9 mouse cellular contexts compared by ENCODE assay signal in the genomic region with DNA sequence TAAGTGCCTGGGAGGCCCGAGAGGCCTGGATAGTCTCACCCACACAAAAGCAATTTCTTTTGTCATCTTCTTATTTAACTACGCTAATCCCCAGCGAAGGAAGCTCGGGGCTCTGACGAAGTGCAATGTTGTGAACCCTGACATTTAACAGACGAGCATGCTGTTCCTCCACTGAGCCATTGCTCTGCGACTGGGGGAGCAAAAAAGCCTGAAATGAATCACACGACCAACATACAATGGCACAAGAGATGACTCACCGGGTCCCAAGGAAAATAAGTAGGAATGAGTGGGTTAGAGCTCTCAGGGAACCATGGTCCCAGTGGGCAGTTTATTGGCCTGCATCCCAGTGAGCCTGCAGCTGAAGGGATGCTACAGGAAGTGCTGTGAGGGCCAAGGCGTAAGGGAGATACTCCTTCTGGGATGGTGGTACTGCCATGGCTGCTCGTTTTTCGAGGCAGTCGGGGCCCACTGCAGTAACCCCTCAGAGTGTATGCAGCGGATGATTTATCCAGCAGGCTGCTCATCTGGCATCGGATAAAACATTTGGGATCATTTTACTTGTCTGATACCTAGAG.
DNase-seq lines count a peak whose midpoint lies in the region; ATAC-seq and TF ChIP-seq lines count a peak whose summit lies in the region.
"Had no signal": no experiment of that assay in that cellular context is flagged by ENCODE, and none has a peak within 500 bp of the region (broad histone marks: within the 10 kb centered on the region; RNA-seq: fewer than 3 reads in every experiment).

No protein-coding gene starts in this region.

- no peak overlapping the region for H3K27ac ChIP-seq in hindbrain, postnatal 0 days
- H3K27ac ChIP-seq in hindbrain, embryonic 12.5 days, result no peak overlapping the region
- H3K27ac ChIP-seq in midbrain, embryonic 12.5 days (replicated peaks), result no peak overlapping the region

- H3K9ac ChIP-seq in hindbrain, postnatal 0 days (replicated peaks; ENCODE audit: low read length), result no peak overlapping the region
- no peak overlapping the region for H3K9ac ChIP-seq in hindbrain, embryonic 12.5 days
- no peak overlapping the region for H3K9ac ChIP-seq in midbrain, embryonic 12.5 days (replicated peaks)

- no peaks in the 10 kb centered on the region for H3K9me3 ChIP-seq in hindbrain, postnatal 0 days (ENCODE audit: low read length)
- H3K9me3 ChIP-seq in hindbrain, embryonic 12.5 days (replicated peaks), result no peaks in the 10 kb centered on the region
- H3K9me3 ChIP-seq in midbrain, embryonic 12.5 days, result no peaks in the 10 kb centered on the region

- H3K4me2 ChIP-seq in hindbrain, postnatal 0 days (ENCODE audit: low read depth, low read length), result no peak overlapping the region
- H3K4me2 ChIP-seq in hindbrain, embryonic 12.5 days (replicated peaks), result no peak overlapping the region
- H3K4me2 ChIP-seq in midbrain, embryonic 12.5 days (replicated peaks), result peak overlapping the region; percentile 17; the same call in 1 of the 2 replicates
- H3K4me2 ChIP-seq: heart, embryonic 11.5 days had no signal

- WGBS in hindbrain, postnatal 0 days, result 45% methylated on average over 15 of the region's 15 CpGs
- 72% methylated on average over 15 of the region's 15 CpGs for WGBS in hindbrain, embryonic 12.5 days
- WGBS in midbrain, embryonic 12.5 days, result 40% methylated on average over 15 of the region's 15 CpGs

- H3K36me3 ChIP-seq in hindbrain, postnatal 0 days (ENCODE audit: insufficient read depth, low read length), result no peaks in the 10 kb centered on the region
- no peaks in the 10 kb centered on the region for H3K36me3 ChIP-seq in hindbrain, embryonic 12.5 days
- no peaks in the 10 kb centered on the region for H3K36me3 ChIP-seq in midbrain, embryonic 12.5 days

- no peak for TF ChIP-seq CTCF in hindbrain, postnatal 0 days (IDR thresholded peaks at IDR 0.05; ENCODE audit: low read depth)

- DNase-seq in adrenal gland, adult (ENCODE audit: inconsistent age in 2 of 2, low spot score in 1 of 2), result peak; percentile 74
- no peak for DNase-seq in adrenal gland, postnatal 4 days (ENCODE audit: low spot score in 2 of 2)
- DNase-seq in hindbrain, postnatal 0 days (ENCODE audit: low spot score), result peak; percentile 28
- peak; percentile 20 for DNase-seq in adrenal gland, postnatal 25 days
- no peak for DNase-seq in B cell, adult 2 months
- no peak for DNase-seq in cerebellum, adult 11-12 months

- H3K4me1 ChIP-seq in hindbrain, postnatal 0 days (ENCODE audit: insufficient read depth, low read length), result no peaks in the 10 kb centered on the region
- peaks cover 4% of the 10 kb centered on the region; the same call in 1 of the 2 replicates for H3K4me1 ChIP-seq in hindbrain, embryonic 12.5 days
- H3K4me1 ChIP-seq in midbrain, embryonic 12.5 days, result peaks cover 5% of the 10 kb centered on the region; the same call in 1 of the 2 replicates

- H3K4me3 ChIP-seq in hindbrain, postnatal 0 days (ENCODE audit: low read length), result no peak overlapping the region
- no peak overlapping the region for H3K4me3 ChIP-seq in hindbrain, embryonic 12.5 days
- H3K4me3 ChIP-seq in midbrain, embryonic 12.5 days, result no peak overlapping the region

- peak; percentile 59 for ATAC-seq in hindbrain, postnatal 0 days
- ATAC-seq in hindbrain, embryonic 12.5 days (ENCODE audit: low FRiP score), result no peak
- peak; percentile 52 for ATAC-seq in midbrain, embryonic 12.5 days (ENCODE audit: low FRiP score, low read depth)

- H3K27me3 ChIP-seq in hindbrain, postnatal 0 days (ENCODE audit: insufficient read depth, low read length), result no peaks in the 10 kb centered on the region
- H3K27me3 ChIP-seq in hindbrain, embryonic 12.5 days, result no peaks in the 10 kb centered on the region
- peaks cover 19% of the 10 kb centered on the region for H3K27me3 ChIP-seq in midbrain, embryonic 12.5 days

Comparison
In these comparisons a context has a peak if more than half of its experiments do, and no peak if none do; other contexts are left out.
1. DNase-seq: peak in adrenal gland, adult (2 of 2), hindbrain, postnatal 0 days (single experiment) and adrenal gland, postnatal 25 days (single experiment); none in adrenal gland, postnatal 4 days (0 of 2), B cell, adult 2 months (0 of 2) and cerebellum, adult 11-12 months (single experiment).